Mouse (Mus musculus): ENCODE measurements at regions not wholly inside any gene's neighbourhood (a gene's known extent, or its start where the extent isn't known, plus 50 kb on each side); places are given as distances from the start of the nearest gene placed in this dataset.

DNA sequence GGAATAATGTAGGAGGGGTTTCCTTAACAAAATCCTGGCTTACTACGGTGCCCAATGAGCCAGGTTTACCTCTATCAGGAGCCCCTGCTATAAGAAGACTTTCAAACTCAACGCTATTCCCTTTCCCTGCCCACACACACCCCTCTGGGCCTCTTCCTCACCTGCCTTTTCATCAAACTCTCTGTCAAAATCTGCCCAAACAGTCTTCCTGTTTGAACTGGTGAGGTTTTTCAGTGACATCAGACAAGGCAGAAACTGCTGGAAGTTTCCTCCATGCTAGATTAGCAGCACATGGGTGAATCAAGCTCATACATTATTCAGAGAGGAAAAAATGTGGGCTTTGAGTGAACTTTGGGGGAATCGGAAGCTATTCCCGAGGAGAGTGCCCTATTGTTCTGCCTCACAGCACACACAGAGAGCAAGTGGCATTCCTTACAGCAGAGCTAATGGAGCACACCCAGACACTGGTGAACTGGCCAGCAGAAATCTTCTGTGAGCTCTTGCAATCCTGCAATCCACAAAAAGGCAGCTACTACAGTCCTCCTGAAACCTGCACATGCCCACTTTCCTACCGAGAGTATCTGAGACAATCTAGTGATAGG, 141.8 kb upstream of the Rnd3 start:
- Histone ChIP-seq H3K4me2 (replicated peaks) (no peak overlapping the region), H3K4me3 (replicated peaks) (no peak overlapping the region), H3K9me3 (no peaks in the 10 kb centered on the region), H3K36me3 (no peaks in the 10 kb centered on the region), H3K4me1 (replicated peaks) (no peaks in the 10 kb centered on the region), H3K27me3 (replicated peaks) (no peaks in the 10 kb centered on the region), H3K27ac (no peak overlapping the region), H3K9ac (no peak overlapping the region)
- ATAC-seq: no peak
- 50% methylated on average over 5 of the region's 5 CpGs for WGBS

DNA sequence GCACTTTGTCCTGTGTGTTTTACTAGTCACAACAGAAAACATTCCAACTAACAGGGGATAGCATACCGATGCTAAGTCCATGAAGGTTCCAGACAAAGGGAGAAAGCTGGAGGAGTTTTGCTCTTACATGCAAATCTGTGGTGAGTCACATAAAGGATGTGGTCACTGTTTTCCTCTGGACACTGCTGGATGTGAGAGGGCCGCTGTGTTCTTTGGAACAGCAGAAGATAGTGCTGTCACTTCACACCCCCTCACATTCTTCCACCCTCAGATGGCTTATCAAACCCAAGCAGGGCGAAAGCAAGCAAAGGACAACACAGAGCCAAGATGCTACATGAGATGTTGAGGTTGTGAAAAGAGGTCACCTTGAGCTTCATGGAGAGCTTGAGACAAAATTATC, 139.8 kb upstream of the Rnd3 start:
- no peak overlapping the region for H3K4me3 ChIP-seq (replicated peaks)
- no peak for ATAC-seq
- no peaks in the 10 kb centered on the region for H3K9me3 ChIP-seq
- no peaks in the 10 kb centered on the region for H3K4me1 ChIP-seq (replicated peaks)
- no peaks in the 10 kb centered on the region for H3K36me3 ChIP-seq
- WGBS: 83% methylated on average over 3 of the region's 3 CpGs
- no peaks in the 10 kb centered on the region for H3K27me3 ChIP-seq (replicated peaks)
- H3K27ac ChIP-seq: no peak overlapping the region
- no peak overlapping the region for H3K9ac ChIP-seq
- no peak overlapping the region for H3K4me2 ChIP-seq (replicated peaks)

GRCm38 (mm10) chr2:51285632-51286031, 136.7 kb upstream of the Rnd3 start:
- Histone ChIP-seq H3K4me1 (replicated peaks) (no peaks in the 10 kb centered on the region), H3K9ac (no peak overlapping the region), H3K4me2 (replicated peaks) (no peak overlapping the region), H3K4me3 (replicated peaks) (no peak overlapping the region), H3K9me3 (no peaks in the 10 kb centered on the region), H3K27ac (no peak overlapping the region), H3K27me3 (replicated peaks) (no peaks in the 10 kb centered on the region), H3K36me3 (no peaks in the 10 kb centered on the region)
- no peak for ATAC-seq
- 41% methylated on average over 1 of the region's 1 CpGs for WGBS

DNA sequence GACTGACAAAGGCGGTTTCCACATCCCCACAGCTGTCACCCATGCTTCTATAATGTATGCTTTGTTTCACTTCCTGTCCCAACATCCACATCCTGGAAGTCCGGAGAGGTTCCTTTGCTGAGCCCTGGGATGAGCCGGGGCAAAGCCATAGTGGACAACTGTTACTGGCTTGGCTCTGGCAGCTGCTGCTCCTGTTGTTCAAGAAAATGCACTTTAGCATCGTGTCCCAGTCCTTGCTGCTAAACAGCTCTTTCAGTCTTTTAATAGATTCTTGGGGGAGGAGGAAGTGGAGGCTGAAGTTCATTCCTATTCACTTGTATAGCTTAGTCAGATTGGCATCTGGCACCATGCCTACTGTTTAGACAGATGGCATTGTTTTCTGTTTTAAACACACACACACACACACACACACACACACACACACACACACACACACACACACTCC, 135.9 kb upstream of the Rnd3 start:
- Histone ChIP-seq H3K9me3 (no peaks in the 10 kb centered on the region), H3K4me2 (replicated peaks) (no peak overlapping the region), H3K4me3 (replicated peaks) (no peak overlapping the region), H3K27ac (no peak overlapping the region), H3K9ac (no peak overlapping the region), H3K36me3 (no peaks in the 10 kb centered on the region), H3K4me1 (replicated peaks) (no peaks in the 10 kb centered on the region), H3K27me3 (replicated peaks) (no peaks in the 10 kb centered on the region)
- no peak for ATAC-seq
- WGBS: 41% methylated on average over 4 of the region's 4 CpGs

GRCm38 (mm10) chr2:51279396-51280045, 130.6 kb upstream of the Rnd3 start:
- H3K9ac ChIP-seq: no peak overlapping the region
- H3K27ac ChIP-seq: no peak overlapping the region
- H3K9me3 ChIP-seq: no peaks in the 10 kb centered on the region
- no peaks in the 10 kb centered on the region for H3K27me3 ChIP-seq (replicated peaks)
- H3K4me1 ChIP-seq (replicated peaks): no peaks in the 10 kb centered on the region
- no peak overlapping the region for H3K4me2 ChIP-seq (replicated peaks)
- H3K36me3 ChIP-seq: no peaks in the 10 kb centered on the region
- WGBS: 48% methylated on average over 5 of the region's 5 CpGs
- H3K4me3 ChIP-seq (replicated peaks): no peak overlapping the region
- ATAC-seq: no peak

DNA sequence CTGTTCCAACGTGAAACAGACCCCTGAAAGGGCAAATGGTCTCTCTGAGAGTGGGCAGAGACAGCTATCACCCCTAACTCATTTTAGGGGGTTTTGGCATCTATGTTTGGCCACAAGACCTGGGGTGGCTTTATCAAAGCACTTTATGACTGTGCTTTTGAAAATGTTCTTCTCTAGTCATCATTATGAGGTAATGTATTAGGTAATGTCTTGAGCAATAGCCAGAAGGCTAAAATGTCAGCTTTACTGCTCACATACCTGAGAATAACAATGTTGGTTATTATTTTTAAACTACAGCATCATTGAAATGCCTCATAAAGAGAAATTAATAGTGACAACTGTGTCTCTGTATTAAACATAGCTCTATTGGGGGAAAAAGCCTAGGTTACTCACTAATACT, 129.9 kb upstream of the Rnd3 start:
- no peak overlapping the region for H3K4me3 ChIP-seq (replicated peaks)
- no peak overlapping the region for H3K27ac ChIP-seq
- no peaks in the 10 kb centered on the region for H3K4me1 ChIP-seq (replicated peaks)
- no peaks in the 10 kb centered on the region for H3K27me3 ChIP-seq (replicated peaks)
- H3K9me3 ChIP-seq: no peaks in the 10 kb centered on the region
- H3K9ac ChIP-seq: no peak overlapping the region
- H3K36me3 ChIP-seq: no peaks in the 10 kb centered on the region
- ATAC-seq: no peak
- WGBS: 20% methylated on average over 1 of the region's 1 CpGs
- no peak overlapping the region for H3K4me2 ChIP-seq (replicated peaks)

- 74% methylated on average over 4 of the region's 4 CpGs for WGBS
- Histone ChIP-seq H3K9ac (no peak overlapping the region), H3K4me3 (replicated peaks) (no peak overlapping the region), H3K4me1 (replicated peaks) (no peaks in the 10 kb centered on the region), H3K4me2 (replicated peaks) (no peak overlapping the region), H3K27ac (no peak overlapping the region), H3K36me3 (no peaks in the 10 kb centered on the region), H3K9me3 (no peaks in the 10 kb centered on the region), H3K27me3 (replicated peaks) (no peaks in the 10 kb centered on the region)
- no peak for ATAC-seq
Measured at GRCm38 (mm10) chr2:51278356-51278755, 129.4 kb upstream of the Rnd3 start.

DNA sequence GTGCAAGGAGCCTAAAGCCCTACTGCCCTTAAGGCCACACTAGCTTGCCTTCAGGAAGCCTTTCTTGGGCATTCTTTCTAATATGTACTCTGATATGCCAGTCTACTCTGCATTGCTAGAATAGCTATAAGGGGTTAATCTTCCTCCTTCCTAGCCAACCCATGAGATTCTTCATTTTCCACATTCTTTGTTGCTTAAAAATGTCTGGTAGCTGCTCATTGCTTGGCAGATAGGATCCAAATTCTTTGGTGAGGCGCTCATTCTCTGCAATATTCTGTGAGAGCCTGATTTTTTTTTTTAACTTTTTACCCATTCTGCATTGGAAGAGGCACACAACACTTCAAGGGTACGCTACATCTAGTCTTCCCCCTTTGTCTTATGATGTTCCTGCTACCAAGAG, 127.7 kb upstream of the Rnd3 start:
- Histone ChIP-seq H3K36me3 (no peaks in the 10 kb centered on the region), H3K27ac (no peak overlapping the region), H3K4me3 (replicated peaks) (no peak overlapping the region), H3K9ac (no peak overlapping the region), H3K4me1 (replicated peaks) (no peaks in the 10 kb centered on the region), H3K9me3 (no peaks in the 10 kb centered on the region), H3K4me2 (replicated peaks) (no peak overlapping the region), H3K27me3 (replicated peaks) (no peaks in the 10 kb centered on the region)
- no peak for ATAC-seq
- 71% methylated on average over 2 of the region's 2 CpGs for WGBS

- H3K9ac ChIP-seq: no peak overlapping the region
- no peak overlapping the region for H3K4me2 ChIP-seq (replicated peaks)
- no peaks in the 10 kb centered on the region for H3K36me3 ChIP-seq
- no peaks in the 10 kb centered on the region for H3K4me1 ChIP-seq (replicated peaks)
- no peaks in the 10 kb centered on the region for H3K27me3 ChIP-seq (replicated peaks)
- 60% methylated on average over 5 of the region's 5 CpGs for WGBS
- H3K27ac ChIP-seq: no peak overlapping the region
- no peak overlapping the region for H3K4me3 ChIP-seq (replicated peaks)
- ATAC-seq: no peak
- H3K9me3 ChIP-seq: no peaks in the 10 kb centered on the region
Measured at GRCm38 (mm10) chr2:51273300-51273699, 124.4 kb upstream of the Rnd3 start.

GRCm38 (mm10) chr2:51268532-51268931, 119.6 kb upstream of the Rnd3 start:
- ATAC-seq: no peak
- no peak overlapping the region for H3K4me3 ChIP-seq (replicated peaks)
- WGBS: 70% methylated on average over 2 of the region's 2 CpGs
- H3K27ac ChIP-seq: no peak overlapping the region
- H3K4me2 ChIP-seq (replicated peaks): no peak overlapping the region
- H3K36me3 ChIP-seq: no peaks in the 10 kb centered on the region
- H3K27me3 ChIP-seq (replicated peaks): no peaks in the 10 kb centered on the region
- no peak overlapping the region for H3K9ac ChIP-seq
- no peaks in the 10 kb centered on the region for H3K9me3 ChIP-seq
- H3K4me1 ChIP-seq (replicated peaks): no peaks in the 10 kb centered on the region

DNA sequence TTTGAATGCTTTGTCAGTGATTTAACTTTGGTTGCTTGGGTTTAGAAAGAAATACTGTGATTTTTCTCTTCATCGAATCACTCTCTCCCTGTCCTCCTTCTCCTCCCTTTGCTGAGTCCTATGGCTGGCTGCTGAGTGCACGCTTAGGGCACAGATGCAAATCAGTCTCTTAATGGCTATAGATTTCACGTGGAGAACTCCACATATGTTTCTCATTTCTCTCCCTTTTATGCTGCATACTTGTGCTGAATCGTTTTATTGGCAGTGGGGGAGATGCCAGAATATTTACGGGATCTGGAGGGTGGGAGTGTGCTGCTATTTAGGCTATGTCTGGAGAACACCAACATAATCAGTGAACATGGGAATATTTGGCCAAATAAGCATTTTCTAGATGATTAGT, 118.8 kb upstream of the Rnd3 start:
- H3K27me3 ChIP-seq (replicated peaks): no peaks in the 10 kb centered on the region
- no peaks in the 10 kb centered on the region for H3K36me3 ChIP-seq
- H3K4me3 ChIP-seq (replicated peaks): no peak overlapping the region
- H3K27ac ChIP-seq: no peak overlapping the region
- H3K9ac ChIP-seq: no peak overlapping the region
- WGBS: 62% methylated on average over 5 of the region's 5 CpGs
- no peak for ATAC-seq
- H3K4me2 ChIP-seq (replicated peaks): no peak overlapping the region
- H3K4me1 ChIP-seq (replicated peaks): no peaks in the 10 kb centered on the region
- no peaks in the 10 kb centered on the region for H3K9me3 ChIP-seq

DNA sequence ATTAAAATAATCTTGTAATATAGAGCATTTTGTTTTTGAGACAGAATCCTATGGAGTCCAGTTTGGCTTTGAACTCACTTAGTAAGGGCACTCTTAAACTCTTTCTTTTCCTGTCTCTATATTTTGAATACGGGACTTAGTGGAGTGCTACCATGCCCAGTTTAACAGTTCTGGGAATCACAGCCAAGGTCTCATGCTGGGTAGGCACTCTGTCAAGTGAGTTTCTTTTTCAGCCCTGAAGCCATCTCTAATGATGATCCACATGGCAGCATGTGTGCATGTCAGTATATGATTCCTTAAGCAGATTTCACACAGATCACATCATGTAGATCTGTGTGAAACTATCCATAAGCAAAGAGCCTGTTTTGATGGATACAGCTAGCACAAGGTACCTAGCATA, 113.6 kb upstream of the Rnd3 start:
- 89% methylated on average over 1 of the region's 1 CpGs for WGBS
- Histone ChIP-seq H3K27ac (no peak overlapping the region), H3K9me3 (no peaks in the 10 kb centered on the region), H3K4me1 (replicated peaks) (no peaks in the 10 kb centered on the region), H3K9ac (no peak overlapping the region), H3K4me3 (replicated peaks) (no peak overlapping the region), H3K36me3 (no peaks in the 10 kb centered on the region), H3K27me3 (replicated peaks) (no peaks in the 10 kb centered on the region), H3K4me2 (replicated peaks) (no peak overlapping the region)
- ATAC-seq: no peak

GRCm38 (mm10) chr2:51250798-51251197, 101.9 kb upstream of the Rnd3 start:
- no peak overlapping the region for H3K4me3 ChIP-seq (replicated peaks)
- no peak overlapping the region for H3K4me2 ChIP-seq (replicated peaks)
- no peak overlapping the region for H3K27ac ChIP-seq
- H3K9ac ChIP-seq: no peak overlapping the region
- H3K4me1 ChIP-seq (replicated peaks): no peaks in the 10 kb centered on the region
- no peaks in the 10 kb centered on the region for H3K9me3 ChIP-seq
- no peaks in the 10 kb centered on the region for H3K36me3 ChIP-seq
- no peak for ATAC-seq
- 68% methylated on average over 6 of the region's 6 CpGs for WGBS
- no peaks in the 10 kb centered on the region for H3K27me3 ChIP-seq (replicated peaks)

Data from intestine, embryonic 15.5 days (tissue).